Mouse (Mus musculus) liver, embryonic 14.5 days (tissue): ENCODE measurements at regions not wholly inside any gene's neighbourhood (a gene's known extent, or its start where the extent isn't known, plus 50 kb on each side); places are given as distances from the start of the nearest gene placed in this dataset.

Experiments used
- CTCF ChIP-seq: IDR thresholded peaks from 2 replicates; pipeline ENCODE4 v1.5.1; 2016; ENCODE audit warnings: antibody characterized with exemption, low read depth, control low read depth
- EP300 ChIP-seq: IDR thresholded peaks from 2 replicates; pipeline ENCODE4 v1.6.1; 2016; ENCODE audit warnings: antibody characterized with exemption, low read depth

DNA sequence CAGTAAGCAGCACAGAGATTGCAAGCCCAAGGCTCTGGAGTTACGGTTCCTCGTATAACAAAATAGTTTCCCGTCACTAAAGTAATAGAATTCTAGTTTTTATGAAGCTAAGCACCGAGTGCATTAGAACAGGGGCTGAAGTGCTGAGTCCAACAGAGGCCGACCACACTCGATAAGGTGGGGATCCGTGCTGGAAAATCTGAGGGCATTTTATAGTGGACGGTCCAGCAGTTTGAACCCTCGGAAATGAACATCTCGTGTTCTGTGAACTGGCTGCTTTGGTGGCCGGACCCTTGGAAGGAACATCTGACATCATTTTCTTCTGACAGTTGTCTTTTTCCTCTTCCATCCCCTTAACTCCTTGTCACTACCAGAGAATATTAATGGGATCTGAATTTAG lies 240.0 kb upstream of the Veph1 start:
- no peak for TF ChIP-seq CTCF
- TF ChIP-seq EP300, result no peak
